Mouse (Mus musculus): ENCODE data around the gene Tmem143. TPM values are rescaled to one million over a fixed set of nuclear protein-coding genes. Genes with fewer than 3 reads are reported as not detected.
"Not testable (repeated sequence)": the region's sequence is repeated elsewhere in the genome, so short reads cannot be mapped to it uniquely, and the experiment has no call there.

Gene Tmem143
- polyA plus RNA-seq, 1 experiment from 2014 or later: 5.8 TPM

- H3K36me3 ChIP-seq: no peaks in the 10 kb centered on the region
- H3K27me3 ChIP-seq (ENCODE audit: insufficient read depth, poor library complexity, severe bottlenecking): 0 out of 2 replicates have a peak, but pooled peaks cover 11% of the 10 kb centered on the region
- H3K4me3 ChIP-seq: no peak overlapping the region
- H3K4me1 ChIP-seq: no peaks in the 10 kb centered on the region
- 63% methylated on average over 2 of the region's 2 CpGs for WGBS
- no peak overlapping the region for H3K27ac ChIP-seq
- DNase-seq (ENCODE audit: low spot score): no peak
- H3K9me3 ChIP-seq: no peaks in the 10 kb centered on the region
Measured at GRCm38 (mm10) chr7:45939836-45940235, 43.1 kb downstream of the Tmem143 start.

- WGBS: 81% methylated on average over 9 of the region's 9 CpGs
- Histone ChIP-seq H3K27me3 (ENCODE audit: insufficient read depth, poor library complexity, severe bottlenecking) (no peaks in the 10 kb centered on the region; the same call in 1 of the 2 replicates), H3K36me3 (no peaks in the 10 kb centered on the region), H3K27ac (no peak overlapping the region), H3K4me3 (no peak overlapping the region), H3K9me3 (no peaks in the 10 kb centered on the region), H3K4me1 (no peaks in the 10 kb centered on the region)
- DNase-seq (ENCODE audit: low spot score): no peak
Measured at GRCm38 (mm10) chr7:45941986-45942385, 45.2 kb downstream of the Tmem143 start.

GRCm38 (mm10) chr7:45943280-45943679 is 46.5 kb downstream of the Tmem143 start:
- H3K36me3 ChIP-seq; H3K4me1 ChIP-seq; DNase-seq (ENCODE audit: low spot score); H3K27me3 ChIP-seq (ENCODE audit: insufficient read depth, poor library complexity, severe bottlenecking); H3K9me3 ChIP-seq; H3K4me3 ChIP-seq; H3K27ac ChIP-seq: not testable (repeated sequence)
- 50% methylated on average over 1 of the region's 1 CpGs for WGBS

GRCm38 (mm10) chr7:45949061-45949460 is 52.3 kb downstream of the Tmem143 start:
- WGBS: 71% methylated on average over 4 of the region's 4 CpGs
- H3K36me3 ChIP-seq: no peaks in the 10 kb centered on the region

GRCm38 (mm10) chr7:45956611-45957010 is 59.9 kb downstream of the Tmem143 start:
- Histone ChIP-seq H3K27me3 (ENCODE audit: insufficient read depth, poor library complexity, severe bottlenecking) (no peaks in the 10 kb centered on the region), H3K4me1 (no peaks in the 10 kb centered on the region), H3K27ac (no peak overlapping the region), H3K36me3 (no peaks in the 10 kb centered on the region), H3K9me3 (no peaks in the 10 kb centered on the region), H3K4me3 (no peak overlapping the region)
- WGBS: 62% methylated on average over 4 of the region's 4 CpGs
- no peak for DNase-seq (ENCODE audit: low spot score)

More at GRCm38 (mm10) chr7:45949061-45949460, 52.3 kb downstream of the Tmem143 start:
- no peak overlapping the region for H3K4me3 ChIP-seq
- DNase-seq (ENCODE audit: low spot score): no peak
- no peaks in the 10 kb centered on the region for H3K4me1 ChIP-seq
- no peaks in the 10 kb centered on the region for H3K9me3 ChIP-seq
- H3K27me3 ChIP-seq (ENCODE audit: insufficient read depth, poor library complexity, severe bottlenecking): peaks cover 5% of the 10 kb centered on the region; the same call in 1 of the 2 replicates
- H3K27ac ChIP-seq: no peak overlapping the region

Other genes with a start within 250 kb of the Tmem143 start
- 1.1 and 1.3 TPM in 2 replicates for gene Fut2, start 230.5 kb upstream of the Tmem143 start, polyA plus RNA-seq (2016; fragmentation: Nextera tagmentation; extraction: Ambion mirVana)
- gene Ntn5, start 212.9 kb upstream of the Tmem143 start, polyA plus RNA-seq (2016; fragmentation: Nextera tagmentation; extraction: Ambion mirVana): 0.13 and 0.14 TPM in 2 replicates
- 0.51 and 0.75 TPM in 2 replicates for gene Sec1, start 202.5 kb upstream of the Tmem143 start, polyA plus RNA-seq (2016; fragmentation: Nextera tagmentation; extraction: Ambion mirVana)
- 3.1 and 5.1 TPM in 2 replicates for gene Car11, start 197.1 kb upstream of the Tmem143 start, polyA plus RNA-seq (2016; fragmentation: Nextera tagmentation; extraction: Ambion mirVana)
- 2.7 and 3.2 TPM in 2 replicates for gene Dbp, start 191.9 kb upstream of the Tmem143 start, polyA plus RNA-seq (2016; fragmentation: Nextera tagmentation; extraction: Ambion mirVana)
- 860 and 1,046 TPM in 2 replicates for gene Rpl18, start 181.5 kb upstream of the Tmem143 start, polyA plus RNA-seq (2016; fragmentation: Nextera tagmentation; extraction: Ambion mirVana)
- 24.7 and 29.3 TPM in 2 replicates for gene Sphk2, start 178.9 kb upstream of the Tmem143 start, polyA plus RNA-seq (2016; fragmentation: Nextera tagmentation; extraction: Ambion mirVana)
- 0.76 and 1.2 TPM in 2 replicates for gene Fam83e, start 175.7 kb upstream of the Tmem143 start, polyA plus RNA-seq (2016; fragmentation: Nextera tagmentation; extraction: Ambion mirVana)
- not detected in 2 replicates for gene Spaca4, start 171.1 kb upstream of the Tmem143 start, polyA plus RNA-seq (2016; fragmentation: Nextera tagmentation; extraction: Ambion mirVana)
- gene Lmtk3, start 113.2 kb upstream of the Tmem143 start, polyA plus RNA-seq (2016; fragmentation: Nextera tagmentation; extraction: Ambion mirVana): 0.57 and 1.8 TPM in 2 replicates
- gene Sult2b1, start 112.3 kb upstream of the Tmem143 start, polyA plus RNA-seq (2016; fragmentation: Nextera tagmentation; extraction: Ambion mirVana): 0.46 and 0.79 TPM in 2 replicates
- gene Cyth2, start 82.4 kb upstream of the Tmem143 start, polyA plus RNA-seq (2016; fragmentation: Nextera tagmentation; extraction: Ambion mirVana): 99.1 and 124 TPM in 2 replicates
- gene Kcnj14, start 72.2 kb upstream of the Tmem143 start, polyA plus RNA-seq (2016; fragmentation: Nextera tagmentation; extraction: Ambion mirVana): 0.90 and 1.4 TPM in 2 replicates
- gene Grwd1, start 66.0 kb upstream of the Tmem143 start, polyA plus RNA-seq (2016; fragmentation: Nextera tagmentation; extraction: Ambion mirVana): 69.8 and 97.9 TPM in 2 replicates
- gene Kdelr1, start 24.2 kb upstream of the Tmem143 start, polyA plus RNA-seq (2016; fragmentation: Nextera tagmentation; extraction: Ambion mirVana): 44.1 and 57.5 TPM in 2 replicates
- 0.10 and 0.18 TPM in 2 replicates for gene Grin2d, start 18.6 kb upstream of the Tmem143 start, polyA plus RNA-seq (2016; fragmentation: Nextera tagmentation; extraction: Ambion mirVana)
- 0.99 and 1.5 TPM in 2 replicates for gene Syngr4, start 227 bp upstream of the Tmem143 start, polyA plus RNA-seq (2016; fragmentation: Nextera tagmentation; extraction: Ambion mirVana)
- gene Emp3, start 24.5 kb downstream of the Tmem143 start, polyA plus RNA-seq (2016; fragmentation: Nextera tagmentation; extraction: Ambion mirVana): 45.0 and 46.1 TPM in 2 replicates
- 3.2 and 3.3 TPM in 2 replicates for gene Ccdc114, start 27.1 kb downstream of the Tmem143 start, polyA plus RNA-seq (2016; fragmentation: Nextera tagmentation; extraction: Ambion mirVana)
- 0.02 and 1.3 TPM in 2 replicates for gene Abcc6, start 133.4 kb downstream of the Tmem143 start, polyA plus RNA-seq (2016; fragmentation: Nextera tagmentation; extraction: Ambion mirVana)
- 44.2 and 45.3 TPM in 2 replicates for gene Nomo1, start 136.8 kb downstream of the Tmem143 start, polyA plus RNA-seq (2016; fragmentation: Nextera tagmentation; extraction: Ambion mirVana)
- 3.2 and 7.2 TPM in 2 replicates for gene Kcnj11, start 203.8 kb downstream of the Tmem143 start, polyA plus RNA-seq (2016; fragmentation: Nextera tagmentation; extraction: Ambion mirVana)

All from heart, embryonic 10.5 days (tissue).